Mouse (Mus musculus): ENCODE results near the gene Maml2. TPM values are rescaled to one million over a fixed set of nuclear protein-coding genes. Genes with fewer than 3 reads are reported as not detected.
A peak's percentile ranks its signal among the peaks of the same experiment; 100 is the strongest.

Gene Maml2
- total RNA-seq, 2 experiments from 2014 or later, result 26.1 to 34.6 TPM

DNA sequence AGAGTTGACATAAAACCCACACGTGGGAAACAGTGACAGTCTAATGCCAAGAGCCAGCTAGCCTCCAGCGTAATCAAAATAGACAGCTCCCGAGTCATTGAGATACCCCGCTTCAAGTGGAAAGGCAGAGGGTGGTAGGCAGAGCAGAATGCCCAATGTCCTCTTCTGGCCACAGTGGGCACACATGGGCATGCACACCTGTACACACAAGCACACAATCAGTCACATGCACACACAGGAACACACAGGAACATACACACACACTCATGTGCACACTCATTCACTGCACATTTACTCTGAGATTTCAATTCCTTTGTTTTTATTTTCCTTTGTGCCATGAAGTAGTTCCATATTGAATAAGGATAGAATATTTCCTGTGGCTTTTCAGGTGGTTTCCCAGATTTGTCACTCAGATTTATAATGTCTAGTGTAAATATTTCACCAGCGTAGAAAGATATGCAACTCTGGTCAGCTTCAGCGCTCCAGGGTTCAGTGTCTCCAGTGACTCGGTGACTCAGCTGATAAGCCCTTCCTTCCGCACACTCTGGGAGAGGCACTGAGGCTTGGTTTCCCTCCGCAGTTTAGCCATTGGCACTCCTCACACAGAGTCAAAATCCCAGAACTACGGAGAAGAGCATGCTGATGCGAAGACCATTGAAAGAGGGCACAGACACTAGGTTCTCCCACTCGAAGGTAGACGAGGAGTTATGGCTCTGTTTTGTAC is 144.4 kb downstream of the Maml2 start:
- Histone ChIP-seq H3K27ac (no peak overlapping the region), H3K4me3 (no peak overlapping the region)
- no peak for TF ChIP-seq CTCF (conservative IDR thresholded peaks at IDR 0.05)
- DNase-seq (ENCODE audit: low spot score in 2 of 2), result no peak

DNA sequence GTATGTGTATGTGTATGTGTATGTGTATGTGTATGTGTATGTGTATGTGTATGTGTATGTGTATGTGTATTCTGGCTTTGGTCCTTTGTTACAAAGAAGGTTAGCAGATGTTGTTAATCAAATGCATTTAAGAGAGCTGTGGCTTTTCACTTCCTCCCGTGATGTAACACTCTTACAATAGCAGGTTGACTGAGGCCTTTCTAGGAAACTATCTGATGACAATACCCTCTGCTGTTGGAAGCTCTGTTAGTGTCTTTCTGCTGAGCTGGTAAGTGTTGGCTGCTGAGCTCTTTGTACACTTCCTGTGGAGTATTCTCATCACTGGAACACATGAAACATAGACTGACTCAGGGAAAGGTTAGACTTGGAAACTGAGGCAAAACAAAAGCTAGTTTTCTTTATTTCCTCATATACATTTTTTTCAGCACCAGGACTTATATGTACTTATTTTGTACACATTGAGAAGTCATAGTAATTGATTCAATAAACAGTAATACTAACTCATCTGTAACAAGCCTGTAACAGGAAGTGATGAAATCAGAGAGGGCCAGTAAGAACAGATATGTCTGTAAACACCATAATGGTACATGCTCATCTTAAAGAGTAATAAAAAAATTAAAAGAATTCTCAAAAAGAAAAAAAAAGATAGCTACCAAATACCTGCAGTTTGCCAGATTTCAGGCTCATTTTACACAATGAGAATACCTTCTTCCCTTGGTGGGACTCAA is 145.9 kb downstream of the Maml2 start:
- no peak for DNase-seq (ENCODE audit: low spot score in 2 of 2)
- Histone ChIP-seq H3K4me3 (no peak overlapping the region), H3K27ac (no peak overlapping the region)
- TF ChIP-seq CTCF (conservative IDR thresholded peaks at IDR 0.05), result no peak

DNA sequence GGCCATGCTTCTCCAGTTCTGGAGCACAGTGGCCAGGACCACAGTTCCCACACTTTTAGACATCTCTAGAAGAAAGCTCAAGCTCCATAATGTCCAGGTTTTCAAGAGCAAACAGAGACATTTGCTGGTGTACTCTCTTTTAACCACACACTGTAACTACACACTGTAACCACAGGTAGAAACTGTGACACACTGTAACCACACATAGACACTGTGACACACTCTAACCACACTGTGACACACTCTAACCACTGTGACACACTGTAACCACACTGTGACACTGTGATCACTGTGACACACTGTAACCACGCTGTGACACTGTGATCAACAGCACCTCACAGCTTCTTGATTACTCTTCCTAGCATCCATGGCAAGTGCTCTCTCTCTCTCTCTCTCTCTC is 148.5 kb downstream of the Maml2 start:
- TF ChIP-seq CTCF (conservative IDR thresholded peaks at IDR 0.05), result no peak

DNA sequence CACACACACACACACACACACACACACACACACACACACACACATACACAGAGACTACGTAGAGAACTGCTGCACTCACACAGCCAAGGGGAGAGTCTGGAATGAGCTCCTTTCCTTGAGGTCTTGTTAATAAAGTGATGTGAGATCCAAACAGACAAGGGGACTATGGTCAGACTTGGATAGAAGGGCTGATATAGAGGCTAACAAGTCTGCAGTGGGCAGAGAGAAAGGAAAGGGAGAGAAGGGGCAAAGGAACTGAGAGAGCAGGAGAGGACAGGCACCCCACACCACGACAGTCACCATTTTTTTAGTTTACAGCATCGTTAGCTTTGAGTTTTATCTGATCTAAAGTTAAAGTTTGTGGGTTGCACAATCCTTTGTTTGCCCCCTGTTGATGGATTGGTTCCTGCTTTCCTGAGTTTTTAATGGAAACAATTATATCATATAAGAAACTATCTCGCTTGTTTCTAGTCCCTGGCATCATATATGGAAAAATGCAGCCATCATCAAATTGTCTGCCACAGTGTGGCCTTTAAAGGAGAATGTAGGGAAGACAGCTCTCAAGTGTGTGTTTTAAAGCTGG is 149.0 kb downstream of the Maml2 start, which contains the start of gene Gm17571:
Gene Gm17571 (minus strand): TSS at position 51 of the 583 bp plus-strand sequence.
- no peak within 1 kb of the TSS for H3K27ac ChIP-seq
- no peak for DNase-seq (ENCODE audit: low spot score in 2 of 2)
- TF ChIP-seq CTCF (conservative IDR thresholded peaks at IDR 0.05), result no peak
- H3K4me3 ChIP-seq, result no peak within 1 kb of the TSS

More for the DNA sequence above, 148.5 kb downstream of the Maml2 start:
- H3K4me3 ChIP-seq, result no peak overlapping the region
- no peak overlapping the region for H3K27ac ChIP-seq
- no peak for DNase-seq (ENCODE audit: low spot score in 2 of 2)

DNA sequence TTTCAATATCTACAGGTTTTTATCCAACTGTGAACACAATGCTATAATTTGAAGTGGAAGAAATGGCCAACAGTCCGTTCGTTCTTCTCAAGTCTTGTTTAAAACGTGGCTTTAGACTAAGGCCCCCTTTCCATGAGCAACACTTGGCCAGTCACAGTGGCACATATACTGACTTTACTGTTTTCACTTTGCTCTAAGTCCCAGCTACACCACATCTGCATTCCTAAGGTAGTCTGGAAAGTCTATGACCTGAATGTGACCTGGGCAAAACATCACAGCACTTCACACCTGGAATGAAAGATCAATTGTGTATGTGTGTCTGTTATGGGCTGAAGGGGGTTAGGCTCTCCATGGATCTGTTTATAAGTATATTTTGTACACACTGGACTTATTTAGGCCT is 151.0 kb downstream of the Maml2 start:
- H3K27ac ChIP-seq, result no peak overlapping the region
- no peak for TF ChIP-seq CTCF (conservative IDR thresholded peaks at IDR 0.05)
- no peak for DNase-seq (ENCODE audit: low spot score in 2 of 2)
- H3K4me3 ChIP-seq, result no peak overlapping the region

DNA sequence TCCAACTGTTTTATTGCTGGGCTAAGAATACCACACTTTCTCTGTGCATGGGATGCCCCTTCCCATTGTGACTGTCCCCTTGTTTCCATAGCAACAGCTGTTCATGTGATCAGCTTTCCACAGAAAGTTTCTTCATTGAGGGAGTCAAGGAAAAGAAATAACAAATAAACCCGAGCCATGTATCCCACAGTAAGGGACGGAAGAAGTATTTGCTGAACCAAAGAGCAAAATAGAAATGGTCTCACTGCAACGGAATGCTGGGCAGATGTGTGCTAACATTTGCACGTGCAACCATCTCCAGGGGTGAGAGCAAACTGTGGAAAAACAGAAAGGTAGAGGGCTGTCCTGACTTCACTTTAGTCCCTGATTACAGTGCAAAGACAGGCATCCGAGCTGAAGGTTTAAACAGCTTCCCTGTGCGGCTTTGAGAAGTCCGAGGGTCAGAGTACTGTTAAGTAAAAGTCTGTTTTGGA is 156.9 kb downstream of the Maml2 start:
- no peak for DNase-seq (ENCODE audit: low spot score in 2 of 2)
- peak overlapping the region; percentile 16; the same call in 1 of the 2 replicates for H3K27ac ChIP-seq

DNA sequence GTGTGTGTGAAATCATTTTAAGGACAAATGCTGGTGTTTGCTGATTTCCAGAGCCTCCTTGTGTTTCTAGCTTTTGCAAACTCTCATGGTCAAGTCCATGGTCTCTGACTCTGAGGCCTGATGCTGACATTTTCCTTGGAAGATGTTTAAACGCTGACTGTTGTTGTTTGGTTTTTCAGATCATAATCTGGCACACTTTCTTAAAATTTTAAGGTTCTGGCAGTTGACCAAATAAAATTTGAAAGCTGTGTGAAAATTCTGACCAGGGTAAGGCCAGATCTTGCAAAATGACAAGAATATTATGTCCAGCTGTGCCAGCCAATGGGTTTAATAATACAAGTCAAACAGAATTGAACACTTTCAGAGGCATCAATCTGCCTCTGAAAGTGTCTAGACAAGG is 157.5 kb downstream of the Maml2 start:
- Histone ChIP-seq H3K27ac (peak overlapping the region; percentile 74; the same call in 1 of the 2 replicates), H3K4me3 (no peak overlapping the region)
- no peak for DNase-seq (ENCODE audit: low spot score in 2 of 2)
- TF ChIP-seq CTCF (conservative IDR thresholded peaks at IDR 0.05), result no peak

More for the DNA sequence above, 156.9 kb downstream of the Maml2 start:
- TF ChIP-seq CTCF (conservative IDR thresholded peaks at IDR 0.05), result no peak
- no peak overlapping the region for H3K4me3 ChIP-seq

DNA sequence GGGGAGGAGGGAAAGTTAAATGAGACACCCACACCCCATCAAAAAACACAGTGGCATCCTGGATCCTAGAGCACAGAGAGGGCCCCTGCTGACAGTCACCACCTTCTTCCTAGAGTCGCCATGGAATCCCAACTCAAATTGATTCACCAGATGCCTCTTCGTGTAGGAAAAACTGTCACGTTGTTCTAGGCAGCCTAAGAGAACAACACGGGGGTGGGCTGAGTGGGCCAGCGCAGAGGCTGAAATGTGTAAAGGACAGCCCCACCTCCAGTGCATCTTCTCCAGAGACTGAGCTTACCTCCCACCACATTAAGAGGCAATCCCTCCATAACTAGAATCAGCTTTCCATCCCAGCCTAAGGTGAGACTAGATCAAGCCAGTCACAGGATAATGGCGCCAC is 160.0 kb downstream of the Maml2 start:
- H3K27ac ChIP-seq, result peak overlapping the region; percentile 74
- no peak overlapping the region for H3K4me3 ChIP-seq
- DNase-seq (ENCODE audit: low spot score in 2 of 2), result peak; percentile 29 to 48
- TF ChIP-seq CTCF (conservative IDR thresholded peaks at IDR 0.05), result no peak

DNA sequence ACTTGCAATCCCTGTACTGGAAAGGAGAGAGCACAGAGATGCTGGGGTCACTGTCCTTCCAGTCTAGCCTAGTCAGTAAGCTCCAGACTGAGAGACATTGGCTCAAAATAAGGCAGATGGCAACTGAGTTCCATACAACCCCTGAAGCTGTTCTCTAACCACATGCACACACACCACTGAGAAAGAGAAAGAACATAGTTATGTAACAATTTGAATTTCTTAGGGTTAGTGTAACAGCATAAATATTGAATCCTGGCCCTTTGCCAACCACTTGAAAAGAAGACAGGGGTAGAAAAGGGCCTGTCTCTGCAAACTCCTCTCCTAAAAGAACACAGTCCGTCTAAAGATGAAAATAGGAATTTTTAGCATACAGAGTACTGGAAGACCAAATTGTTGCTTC is 161.6 kb downstream of the Maml2 start:
- no peak for TF ChIP-seq CTCF (conservative IDR thresholded peaks at IDR 0.05)
- DNase-seq (ENCODE audit: low spot score in 2 of 2), result no peak
- peak overlapping the region; percentile 74 for H3K27ac ChIP-seq
- H3K4me3 ChIP-seq, result no peak overlapping the region

DNA sequence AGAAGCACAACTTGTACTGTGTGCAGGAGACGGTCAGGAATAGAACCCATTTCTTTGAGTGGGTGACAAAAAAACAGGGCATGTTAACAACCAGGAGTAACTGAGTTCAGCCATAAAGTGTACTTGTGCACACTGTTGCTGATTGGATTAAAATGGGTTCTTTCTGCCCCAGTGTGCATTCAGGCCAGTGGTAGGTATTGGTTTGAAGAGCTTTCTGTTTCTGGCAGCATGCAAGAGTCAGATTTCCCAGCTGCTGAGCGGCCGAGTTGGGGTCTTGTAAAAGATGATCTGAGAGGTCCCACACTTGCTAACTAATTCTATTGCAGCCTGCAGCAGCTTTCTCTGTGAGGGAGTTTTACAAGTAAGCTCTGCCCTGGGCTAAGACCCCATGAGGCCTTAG is 162.3 kb downstream of the Maml2 start:
- TF ChIP-seq CTCF (conservative IDR thresholded peaks at IDR 0.05), result no peak
- Histone ChIP-seq H3K27ac (peak overlapping the region; percentile 74), H3K4me3 (no peak overlapping the region)
- no peak for DNase-seq (ENCODE audit: low spot score in 2 of 2)

DNA sequence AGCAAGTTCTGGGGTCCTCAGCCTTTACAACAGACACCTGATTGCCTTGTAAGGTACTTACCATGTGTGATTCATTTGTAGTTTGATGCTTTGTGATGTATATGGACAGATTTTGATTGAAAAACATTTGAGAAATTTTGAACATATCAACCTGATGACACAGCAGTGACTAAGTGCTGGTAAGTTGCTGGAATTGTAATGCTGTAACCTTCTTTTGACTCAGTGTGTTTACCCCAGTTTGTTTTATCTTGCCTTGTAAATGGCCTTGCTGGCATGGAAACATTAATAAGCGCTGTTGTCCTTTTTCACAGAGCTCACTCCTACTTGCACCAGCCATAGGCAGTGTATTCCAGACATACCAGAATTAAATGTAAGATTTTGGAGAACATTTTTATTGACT is 163.2 kb downstream of the Maml2 start:
- no peak for DNase-seq (ENCODE audit: low spot score in 2 of 2)
- Histone ChIP-seq H3K27ac (peak overlapping the region; percentile 7; the same call in 1 of the 2 replicates), H3K4me3 (no peak overlapping the region)
- no peak for TF ChIP-seq CTCF (conservative IDR thresholded peaks at IDR 0.05)

DNA sequence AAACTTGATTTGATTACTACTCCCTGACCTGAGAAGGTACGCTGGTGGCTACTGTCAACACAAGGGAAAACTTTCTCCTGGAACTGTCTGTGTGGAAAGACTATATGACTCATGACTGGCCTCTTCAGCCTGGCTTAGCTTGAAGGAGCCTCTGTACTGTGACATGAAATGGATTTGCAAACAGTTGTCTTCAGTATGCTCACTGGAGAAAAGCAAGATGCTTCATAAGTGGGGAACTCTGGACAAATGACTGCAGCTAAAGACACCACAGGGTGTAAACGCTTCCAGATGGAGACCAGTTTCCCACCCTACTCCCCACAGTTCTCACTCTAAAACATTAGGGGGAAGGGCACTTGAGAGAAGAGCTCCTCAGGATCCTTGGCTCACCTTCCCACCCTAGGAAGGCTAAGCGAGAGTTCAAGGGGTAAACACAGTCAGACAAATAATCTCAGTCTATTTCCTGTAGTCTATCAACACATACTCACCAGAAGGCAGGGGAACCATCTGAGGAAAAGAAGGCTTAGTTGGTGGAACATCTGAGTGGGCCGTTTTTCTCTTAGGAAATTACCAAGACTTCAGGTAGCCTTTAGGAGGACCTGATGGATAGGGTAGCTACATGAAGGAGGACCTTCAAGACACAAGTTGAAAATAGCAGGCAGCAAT is 167.7 kb downstream of the Maml2 start:
- H3K27ac ChIP-seq, result peak overlapping the region; percentile 65; the same call in 1 of the 2 replicates
- no peak overlapping the region for H3K4me3 ChIP-seq
- TF ChIP-seq CTCF (conservative IDR thresholded peaks at IDR 0.05), result no peak
- no peak for DNase-seq (ENCODE audit: low spot score in 2 of 2)

DNA sequence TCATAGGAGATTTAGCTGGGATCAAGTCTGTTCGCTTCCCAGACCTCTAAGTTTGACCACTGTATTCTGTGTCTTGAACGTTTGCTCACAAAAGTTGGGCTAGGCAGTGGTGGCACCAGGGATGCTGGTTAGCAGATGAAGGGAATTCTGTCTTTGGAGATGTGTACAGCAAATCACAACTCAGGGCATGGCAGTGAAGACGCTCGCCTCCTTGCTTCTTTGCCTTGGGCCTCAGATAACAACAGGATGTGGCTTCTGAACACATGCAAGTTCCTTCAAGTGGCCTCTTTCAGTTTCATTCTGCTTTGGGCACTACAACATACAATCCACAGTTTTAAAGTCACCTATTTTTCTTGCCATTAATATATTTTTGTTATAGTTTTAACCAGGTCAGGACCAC is 168.6 kb downstream of the Maml2 start:
- no peak for DNase-seq (ENCODE audit: low spot score in 2 of 2)
- no peak for TF ChIP-seq CTCF (conservative IDR thresholded peaks at IDR 0.05)
- Histone ChIP-seq H3K4me3 (no peak overlapping the region), H3K27ac (peak overlapping the region; percentile 65; the same call in 1 of the 2 replicates)
